Mouse (Mus musculus) midbrain, postnatal 0 days (tissue): ENCODE data around the gene Rps25. TPM values are rescaled to one million over a fixed set of nuclear protein-coding genes. Genes with fewer than 3 reads are reported as not detected.
A peak's percentile ranks its signal among the peaks of the same experiment; 100 is the strongest.
"Not testable (repeated sequence)": the region's sequence is repeated elsewhere in the genome, so short reads cannot be mapped to it uniquely, and the experiment has no call there.

ENCODE experiments used
- ATAC-seq: fragments of 200-750 bp; cut with Nextera tagmentation; 2 replicates; pipeline ENCODE4 v1.8.0; 2017; ENCODE audit warnings: moderate number of reproducible peaks, mild to moderate bottlenecking, moderate TSS enrichment, moderate library complexity; ENCODE audit not compliant: low FRiP score
- DNase-seq: peaks from one replicate; pipeline ENCODE4 v3.0.0-alpha.2; 2015; ENCODE audit warnings: low spot score
- H3K27ac ChIP-seq: fragments of 300-500 bp; sonication (generic); 2 replicates; pipeline ENCODE4 v1.5.1; 2014; ENCODE audit warnings: low read depth, mild to moderate bottlenecking, low read length, mixed read lengths
- H3K27me3 ChIP-seq: fragments of 300-500 bp; sonication (generic); 2 replicates; pipeline ENCODE4 v1.6.1; 2014; ENCODE audit warnings: low read length, control low read depth, mixed read lengths; ENCODE audit not compliant: insufficient read depth
- H3K36me3 ChIP-seq: fragments of 300-500 bp; sonication (generic); 2 replicates; pipeline ENCODE4 v1.6.1; 2014; ENCODE audit warnings: low read length, control low read depth, mixed read lengths; ENCODE audit not compliant: insufficient read depth
- H3K4me1 ChIP-seq: fragments of 300-500 bp; sonication (generic); 2 replicates; pipeline ENCODE4 v1.6.1; 2014; ENCODE audit warnings: mild to moderate bottlenecking, control low read depth, antibody characterized with exemption, low read length, mixed read lengths; ENCODE audit not compliant: insufficient read depth
- H3K4me2 ChIP-seq: fragments of 300-500 bp; sonication (generic); 2 replicates; pipeline ENCODE4 v1.6.1; 2014; ENCODE audit warnings: low read depth, mild to moderate bottlenecking, low read length, mixed read lengths; ENCODE audit not compliant: poor library complexity, severe bottlenecking
- H3K4me3 ChIP-seq: fragments of 300-500 bp; sonication (generic); 2 replicates; pipeline ENCODE4 v1.5.1; 2014; ENCODE audit warnings: low read depth, mild to moderate bottlenecking, low read length, moderate library complexity
- H3K9ac ChIP-seq: fragments of 300-500 bp; sonication (generic); replicated peaks from 2 replicates; pipeline ENCODE4 v1.6.1; 2014; ENCODE audit warnings: mild to moderate bottlenecking, low read length, moderate library complexity, mixed read lengths; ENCODE audit not compliant: poor library complexity, severe bottlenecking
- H3K9me3 ChIP-seq: fragments of 300-500 bp; sonication (generic); 2 replicates; pipeline ENCODE4 v1.6.1; 2016; ENCODE audit warnings: low read length, control low read depth
- CTCF ChIP-seq: IDR thresholded peaks from 2 replicates; pipeline ENCODE4 v1.5.1; 2016; ENCODE audit warnings: antibody characterized with exemption, mild to moderate bottlenecking
- WGBS: fragments of 180-500 bp; shearing (Covaris S2); extraction: QIAGEN DNeasy Blood & Tissue Kit; methylation state at CpG from one replicate; pipeline ENCODE4 v1.1.7; 2014; 5-methylcytosine and 5-hydroxymethylcytosine counted together
- polyA plus RNA-seq: library from polyadenylated mRNA; unstranded; fragments of >200 nt; fragmentation: Nextera tagmentation; extraction: Ambion mirVana; gene quantifications from 2 replicates; pipeline ENCODE4 v1.2.1, GENCODE M21; 2015
- total RNA-seq: library from RNA; depleted of rRNA; stranded (reverse); fragments of >200 nt; gene quantifications from 2 replicates; pipeline ENCODE4 v1.2.3, GENCODE M21; 2014

Gene Rps25
- total and polyA plus RNA-seq, 2 experiments from 2014 or later: 298 to 1,621 TPM

- peak within 1 kb of the TSS; percentile 76 for H3K4me3 ChIP-seq
- peak; percentile 29 for DNase-seq
- H3K9ac ChIP-seq: peak within 1 kb of the TSS; percentile 74
Observed at GRCm38 (mm10) chr9:44418519-44419385, 11.8 kb downstream of the Rps25 start, which contains the start of gene Ccdc84. Gene Ccdc84, minus strand, starts transcription at chr9:44418569.

GRCm38 (mm10) chr9:44419730-44420129, 12.8 kb downstream of the Rps25 start:
- 96% methylated on average over 9 of the region's 9 CpGs for WGBS
- not testable (repeated sequence) for H3K36me3 ChIP-seq, H3K9ac ChIP-seq, H3K9me3 ChIP-seq, H3K27me3 ChIP-seq, H3K4me3 ChIP-seq, H3K4me2 ChIP-seq, ATAC-seq, H3K27ac ChIP-seq, H3K4me1 ChIP-seq, DNase-seq

More at GRCm38 (mm10) chr9:44418519-44419385, 11.8 kb downstream of the Rps25 start, which contains the start of gene Ccdc84:
- no peak; the same call in 1 of the 2 replicates for ATAC-seq
- TF ChIP-seq CTCF: no peak
- WGBS: 74% methylated on average over 14 of the region's 14 CpGs
- H3K27me3 ChIP-seq: no peaks in the 10 kb centered on the region
- H3K4me2 ChIP-seq: peak within 1 kb of the TSS; percentile 97
- no peaks in the 10 kb centered on the region for H3K36me3 ChIP-seq
- no peaks in the 10 kb centered on the region for H3K9me3 ChIP-seq
- H3K4me1 ChIP-seq: no peaks in the 10 kb centered on the region
- peak within 1 kb of the TSS; percentile 70 for H3K27ac ChIP-seq

- Histone ChIP-seq H3K4me1 (no peaks in the 10 kb centered on the region), H3K9ac (no peak overlapping the region), H3K27me3 (no peaks in the 10 kb centered on the region), H3K36me3 (no peaks in the 10 kb centered on the region), H3K4me3 (no peak overlapping the region), H3K9me3 (no peaks in the 10 kb centered on the region), H3K4me2 (no peak overlapping the region), H3K27ac (no peak overlapping the region)
- TF ChIP-seq CTCF: no peak
- DNase-seq (no peak), ATAC-seq (no peak)
- WGBS: 82% methylated on average over 5 of the region's 5 CpGs
Observed at GRCm38 (mm10) chr9:44420280-44420898, 13.4 kb downstream of the Rps25 start.

GRCm38 (mm10) chr9:44423576-44423975, 16.6 kb downstream of the Rps25 start:
- WGBS: 85% methylated on average over 4 of the region's 4 CpGs

GRCm38 (mm10) chr9:44432577-44433185, 25.7 kb downstream of the Rps25 start:
- Histone ChIP-seq H3K36me3 (no peaks in the 10 kb centered on the region), H3K4me3 (no peak overlapping the region), H3K4me2 (no peak overlapping the region), H3K9me3 (no peaks in the 10 kb centered on the region), H3K27ac (no peak overlapping the region), H3K27me3 (no peaks in the 10 kb centered on the region), H3K9ac (no peak overlapping the region), H3K4me1 (no peaks in the 10 kb centered on the region)
- WGBS: 60% methylated on average over 5 of the region's 5 CpGs
- TF ChIP-seq CTCF: no peak
- ATAC-seq (no peak), DNase-seq (no peak)

More at GRCm38 (mm10) chr9:44423576-44423975, 16.6 kb downstream of the Rps25 start:
- H3K9ac ChIP-seq: no peak overlapping the region
- no peak for DNase-seq
- no peak overlapping the region for H3K27ac ChIP-seq
- no peak overlapping the region for H3K4me3 ChIP-seq
- no peaks in the 10 kb centered on the region for H3K4me1 ChIP-seq
- TF ChIP-seq CTCF: no peak
- no peaks in the 10 kb centered on the region for H3K27me3 ChIP-seq
- H3K4me2 ChIP-seq: no peak overlapping the region
- H3K9me3 ChIP-seq: no peaks in the 10 kb centered on the region
- no peak for ATAC-seq
- H3K36me3 ChIP-seq: no peaks in the 10 kb centered on the region
